18 mouse cellular contexts compared by ENCODE assay signal in the genomic region with DNA sequence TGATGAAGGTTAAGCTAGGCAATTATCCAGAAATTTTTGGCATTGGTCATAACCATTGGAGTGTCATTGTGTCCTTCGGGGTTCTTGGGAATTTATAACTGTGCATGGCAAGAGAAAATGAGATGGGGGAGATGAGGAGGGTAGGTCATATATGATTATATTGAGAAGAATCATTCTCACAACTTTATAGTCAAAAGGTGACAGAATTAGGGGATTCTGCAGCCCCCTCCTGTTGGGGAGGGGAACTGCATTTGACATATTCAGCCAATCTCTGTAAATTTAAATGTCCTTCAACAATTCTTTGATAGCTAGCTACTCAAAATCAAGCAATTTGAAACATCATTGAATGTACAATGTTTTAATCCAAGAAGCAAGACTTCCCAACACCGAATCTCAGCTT.
"Had no signal": no experiment of that assay in that cellular context is flagged by ENCODE, and none has a peak within 500 bp of the region (broad histone marks: within the 10 kb centered on the region; RNA-seq: fewer than 3 reads in every experiment).

No protein-coding gene starts in this region.

- H3K4me3 ChIP-seq: midbrain, embryonic 10.5 days; midbrain, embryonic 12.5 days; myocyte; neural tube, embryonic 13.5 days; neural tube, embryonic 15.5 days had no signal

- H3K4me1 ChIP-seq: midbrain, embryonic 10.5 days; midbrain, embryonic 12.5 days; neural tube, embryonic 13.5 days; neural tube, embryonic 15.5 days had no signal

- H3K9ac ChIP-seq: lung, embryonic 14.5 days; midbrain, embryonic 12.5 days; neural tube, embryonic 13.5 days; neural tube, embryonic 15.5 days had no signal

- H3K4me2 ChIP-seq: lung, embryonic 14.5 days; midbrain, embryonic 12.5 days; neural tube, embryonic 13.5 days; neural tube, embryonic 15.5 days had no signal

- H3K9me3 ChIP-seq: midbrain, embryonic 10.5 days; midbrain, embryonic 12.5 days; neural tube, embryonic 13.5 days; neural tube, embryonic 15.5 days had no signal

- H3K36me3 ChIP-seq: midbrain, embryonic 10.5 days; midbrain, embryonic 12.5 days; neural tube, embryonic 13.5 days; neural tube, embryonic 15.5 days had no signal

- H3K27me3 ChIP-seq: midbrain, embryonic 12.5 days; neural tube, embryonic 13.5 days; neural tube, embryonic 15.5 days had no signal

- H3K27ac ChIP-seq: midbrain, embryonic 10.5 days; midbrain, embryonic 12.5 days; neural tube, embryonic 13.5 days; neural tube, embryonic 15.5 days had no signal

- ATAC-seq: midbrain, embryonic 16.5 days had no signal

- DNase-seq: lung, adult 18-20 months; lung, embryonic 14.5 days; lung, postnatal 10 days; lung, postnatal 4 days; midbrain, embryonic 14.5 days; retina, postnatal 1 day; right cerebral cortex, adult 18-20 months; right cerebral cortex, postnatal 25 days; right cerebral cortex, postnatal 4 days; spleen, adult 18-20 months; thymus, adult 2 months; thymus, postnatal 25 days had no signal
